Mouse (Mus musculus): ENCODE measurements around the gene Tmem107.

DNA sequence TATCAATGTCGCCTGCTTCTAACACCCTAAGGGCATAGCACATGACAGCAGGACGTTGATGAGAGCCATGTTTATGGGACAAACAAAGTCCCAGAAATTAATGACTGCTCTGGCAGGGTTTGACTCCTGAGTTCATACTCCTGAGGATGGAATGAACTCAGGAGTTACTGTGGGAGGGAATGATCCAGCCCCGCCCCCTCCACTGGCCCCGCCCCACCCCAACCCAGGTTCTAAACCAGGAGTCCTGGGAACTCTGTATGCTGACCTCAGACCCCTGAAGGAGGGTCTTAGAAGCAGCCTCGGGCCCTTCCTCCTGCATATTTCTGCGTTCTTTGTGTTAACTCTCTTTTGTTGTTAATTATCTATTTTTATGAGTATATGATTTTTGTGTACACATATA, 15.0 kb downstream of the Tmem107 start:
- TF ChIP-seq EP300 (IDR thresholded peaks at IDR 0.05; ENCODE audit: low read depth) (no peak), CTCF (IDR thresholded peaks at IDR 0.05; ENCODE audit: low read depth) (no peak)

Measured in liver, embryonic 14.5 days (tissue).